Mouse (Mus musculus) gastrocnemius, postnatal 14 days (tissue): ENCODE results near the gene Pold2. TPM values are rescaled to one million over a fixed set of nuclear protein-coding genes. Genes with fewer than 3 reads are reported as not detected.

ENCODE experiments used
- DNase-seq: peaks from one replicate; pipeline ENCODE4 v3.0.0; 2021; ENCODE audit warnings: mixed read lengths
- intact Hi-C: fragments of 180-260 bp; cut with DNase I; formaldehyde crosslinking; loops from one replicate; pipeline ENCODE4 v1.15.1; 2025; ENCODE audit warnings: low total_unique reads
- total RNA-seq, 2 experiments: library from RNA; stranded (reverse); gene quantifications; 2 replicates each; pipeline ENCODE4 v1.2.3; 2021

Gene Pold2
- total RNA-seq, 2 experiments from 2014 or later: 36.4 to 38.7 TPM

- DNase-seq: no peak
- intact Hi-C loops: no loop called here
Observed at GRCm38 (mm10) chr11:5836126-5836525, 42.0 kb downstream of the Pold2 start.

DNA sequence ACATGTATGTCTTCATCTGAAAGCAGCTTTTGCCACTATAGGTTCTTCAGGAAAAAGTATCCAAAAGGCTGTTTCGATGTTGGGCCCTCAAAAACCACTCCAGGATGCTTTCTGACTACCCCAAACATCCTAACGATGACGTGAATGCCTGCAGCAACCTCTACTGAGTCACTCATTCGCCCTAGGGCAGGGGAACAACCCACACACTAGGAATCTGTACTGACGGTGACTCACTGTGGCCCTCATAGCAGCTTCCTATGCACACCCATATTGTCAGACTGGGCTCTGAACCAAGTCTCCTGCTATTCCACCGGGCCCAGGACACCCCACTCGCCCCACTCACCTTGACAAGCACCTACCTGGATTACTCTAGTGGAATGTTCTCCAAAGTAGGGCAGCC, 43.0 kb downstream of the Pold2 start:
- intact Hi-C loops: no loop called here
- DNase-seq: no peak

- intact Hi-C loops: no loop called here
- no peak for DNase-seq
Observed at GRCm38 (mm10) chr11:5834506-5834905, 43.6 kb downstream of the Pold2 start.

- intact Hi-C loops: no loop called here
Observed at GRCm38 (mm10) chr11:5829327-5829726, 48.8 kb downstream of the Pold2 start.

DNA sequence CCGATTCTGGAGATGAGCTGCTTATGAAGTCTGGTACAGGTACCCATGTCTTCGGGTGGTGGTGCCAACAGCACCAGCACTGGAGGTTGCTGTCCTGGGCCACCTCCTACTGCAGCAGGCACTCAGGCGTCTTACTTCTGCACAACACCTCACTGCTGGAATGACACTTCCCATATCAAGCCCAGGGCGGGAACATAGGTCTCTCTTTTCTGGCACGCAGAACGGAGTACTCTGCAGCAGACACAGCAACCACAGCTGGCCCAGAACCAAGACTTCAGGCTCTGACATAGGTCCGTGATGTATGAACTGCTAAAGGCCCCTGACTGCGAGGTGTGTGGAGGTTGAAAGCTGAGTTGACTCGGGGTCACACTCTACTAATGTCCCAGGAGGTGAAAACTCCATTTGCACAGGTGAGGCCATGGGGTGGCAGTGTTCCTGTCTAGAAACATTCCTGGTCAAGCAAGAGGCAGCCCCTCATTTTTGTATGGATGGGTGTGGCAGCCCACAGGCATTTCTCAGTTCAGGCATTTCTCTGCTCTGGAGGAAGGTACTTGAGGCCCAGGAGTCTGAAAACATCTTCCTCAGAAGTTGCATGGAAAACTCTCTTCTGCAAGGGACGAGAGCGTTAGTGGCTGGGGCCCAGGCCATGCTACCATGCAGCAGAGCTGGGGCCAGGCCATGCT, 49.4 kb downstream of the Pold2 start:
- intact Hi-C loops: no loop called here
- no peak for DNase-seq

More at GRCm38 (mm10) chr11:5829327-5829726, 48.8 kb downstream of the Pold2 start:
- DNase-seq: no peak

DNA sequence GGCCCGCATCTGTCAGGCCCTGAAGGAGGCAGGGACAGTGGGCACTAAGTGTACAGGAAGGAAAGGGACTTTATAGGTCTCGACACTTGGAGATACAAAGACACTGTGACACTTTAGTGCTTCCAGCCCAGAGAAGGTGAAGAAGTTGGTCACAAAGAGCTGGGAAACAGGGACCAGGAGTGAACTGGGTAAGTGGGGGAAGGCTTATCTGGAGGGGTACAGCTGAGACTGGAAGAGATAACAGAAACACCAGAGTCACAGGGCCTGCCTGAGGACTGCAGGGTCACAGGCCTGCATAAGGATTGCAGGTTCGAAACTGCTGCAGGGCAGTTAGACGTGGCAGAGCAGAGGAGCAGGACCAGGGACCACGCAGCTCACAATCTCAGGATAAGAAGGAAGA, 50.2 kb downstream of the Pold2 start:
- intact Hi-C loops: no loop called here
- DNase-seq: no peak

- intact Hi-C loops: no loop called here
- no peak for DNase-seq
Observed at GRCm38 (mm10) chr11:5825432-5825831, 52.7 kb downstream of the Pold2 start.

Other genes with a start within 250 kb of the Pold2 start
- gene Mrps24, start 162.6 kb downstream of the Pold2 start, total RNA-seq: 10 to 100 TPM; 83.5 to 84.2 TPM
- gene Urgcp, start 115.9 kb downstream of the Pold2 start, total RNA-seq: 10 to 100 TPM; 32.7 to 38.4 TPM
- gene Dbnl, start 89.8 kb downstream of the Pold2 start, total RNA-seq: 10 to 100 TPM; 18.7 to 21.6 TPM
- gene Pgam2, start 74.6 kb downstream of the Pold2 start, total RNA-seq: 1,000 to 10,000 TPM; 3,325 to 3,362 TPM
- 1 to 10 TPM; 2.1 to 3.3 TPM for gene Polm, start 40.3 kb downstream of the Pold2 start, total RNA-seq
- gene Aebp1, start 16.3 kb downstream of the Pold2 start, total RNA-seq: 10 to 100 TPM; 30.0 to 33.4 TPM
- gene Myl7, start 20.5 kb upstream of the Pold2 start, total RNA-seq: not detected
- 1 to 10 TPM in 1 of 2 experiments, under 1 TPM in 1; 0.29 to 1.3 TPM for gene Gck, start 71.8 kb upstream of the Pold2 start, total RNA-seq
- 10 to 100 TPM; 36.2 to 38.8 TPM for gene Ykt6, start 77.4 kb upstream of the Pold2 start, total RNA-seq
- gene Camk2b, start 188.1 kb upstream of the Pold2 start, total RNA-seq: 100 to 1,000 TPM; 169 to 170 TPM